In genomic region chr2:75964512-75964911, GRCm38 (mm10) we compare ENCODE assay signal across 8 mouse cellular contexts. TPM values are rescaled to one million over a fixed set of nuclear protein-coding genes. Genes with fewer than 3 reads are reported as not detected.
A peak's percentile ranks its signal among the peaks of the same experiment; 100 is the strongest.
DNase-seq lines count a peak whose midpoint lies in the region; ATAC-seq lines count a peak whose summit lies in the region.

No protein-coding gene starts in this region.

- H3K4me1 ChIP-seq in intestine, embryonic 15.5 days (replicated peaks) = peaks cover 22% of the 10 kb centered on the region
- H3K4me1 ChIP-seq in liver, embryonic 12.5 days = peaks cover 11% of the 10 kb centered on the region
- H3K4me1 ChIP-seq in stomach, embryonic 16.5 days (ENCODE audit: control insufficient read depth, insufficient read depth, low read length) = peaks cover 30% of the 10 kb centered on the region

- H3K36me3 ChIP-seq in intestine, embryonic 15.5 days = no peaks in the 10 kb centered on the region
- H3K36me3 ChIP-seq in liver, embryonic 12.5 days = no peaks in the 10 kb centered on the region
- H3K36me3 ChIP-seq in stomach, embryonic 16.5 days (ENCODE audit: control insufficient read depth, insufficient read depth, low read length) = no peaks in the 10 kb centered on the region

- 14% methylated on average over 14 of the region's 14 CpGs for WGBS in intestine, embryonic 15.5 days
- WGBS in liver, embryonic 12.5 days (ENCODE audit: insufficient replicate concordance) = 13% methylated on average over 14 of the region's 14 CpGs
- WGBS in stomach, embryonic 16.5 days = 12% methylated on average over 14 of the region's 14 CpGs

- no peaks in the 10 kb centered on the region for H3K27me3 ChIP-seq in intestine, embryonic 15.5 days (replicated peaks)
- H3K27me3 ChIP-seq in liver, embryonic 12.5 days (replicated peaks) = peaks cover under 1% of the 10 kb centered on the region; the same call in 1 of the 2 replicates
- H3K27me3 ChIP-seq in stomach, embryonic 16.5 days (ENCODE audit: control insufficient read depth, insufficient read depth, low read length) = no peaks in the 10 kb centered on the region

- H3K4me3 ChIP-seq in intestine, embryonic 15.5 days (replicated peaks) = 0 out of 2 replicates have a peak overlapping the region, but pooled peaks have one; percentile 3
- H3K4me3 ChIP-seq in liver, embryonic 12.5 days = peak overlapping the region; percentile 30
- peak overlapping the region; percentile 22 for H3K4me3 ChIP-seq in stomach, embryonic 16.5 days (replicated peaks; ENCODE audit: low read length)

- no peak overlapping the region for H3K27ac ChIP-seq in intestine, embryonic 15.5 days
- no peak overlapping the region for H3K27ac ChIP-seq in liver, embryonic 12.5 days
- peak overlapping the region; percentile 41; the same call in 1 of the 2 replicates for H3K27ac ChIP-seq in stomach, embryonic 16.5 days (ENCODE audit: low read length)

- H3K9me3 ChIP-seq in intestine, embryonic 15.5 days = no peaks in the 10 kb centered on the region
- H3K9me3 ChIP-seq in liver, embryonic 12.5 days (replicated peaks) = no peaks in the 10 kb centered on the region
- H3K9me3 ChIP-seq in stomach, embryonic 16.5 days (replicated peaks; ENCODE audit: control insufficient read depth, low read length) = no peaks in the 10 kb centered on the region

- H3K4me2 ChIP-seq in intestine, embryonic 15.5 days (replicated peaks) = peak overlapping the region; percentile 51
- peak overlapping the region; percentile 59 for H3K4me2 ChIP-seq in liver, embryonic 12.5 days
- H3K4me2 ChIP-seq in stomach, embryonic 16.5 days (ENCODE audit: low read depth, low read length) = peak overlapping the region; percentile 58

- H3K9ac ChIP-seq in intestine, embryonic 15.5 days = no peak overlapping the region
- H3K9ac ChIP-seq in liver, embryonic 12.5 days = no peak overlapping the region
- peak overlapping the region; percentile 31 for H3K9ac ChIP-seq in stomach, embryonic 16.5 days (ENCODE audit: low read length)

- ATAC-seq in granulocyte monocyte progenitor cell, adult 5-6 weeks (replicated peaks; ENCODE audit: poor library complexity, severe bottlenecking) = peak; percentile 83
- peak; percentile 54 for ATAC-seq in intestine, embryonic 15.5 days
- ATAC-seq in liver, embryonic 12.5 days = no peak
- peak; percentile 65 for ATAC-seq in stomach, embryonic 16.5 days (ENCODE audit: insufficient read depth, low FRiP score)

- DNase-seq in 416B (ENCODE audit: low read depth) = peak; percentile 93
- DNase-seq in adrenal gland, adult 18-20 months (ENCODE audit: low spot score in 2 of 2) = peak; percentile 65 to 70
- DNase-seq in embryo, embryonic 10 days (ENCODE audit: low spot score) = peak; percentile 84
- DNase-seq in monocyte, adult 2 months (ENCODE audit: low read depth in 1 of 2, low spot score in 2 of 2) = peak; percentile 12 to 30

RNA-seq across cellular contexts. Expression of gene Ttc30a2, which starts 13.5 kb away (rescaled TPM):
- total RNA-seq in adrenal gland, adult 18-20 months (2021) = under 1 TPM in 1 of 2 experiments, not detected in 1; 0.45 TPM
- not detected in 2 replicates for total RNA-seq in granulocyte monocyte progenitor cell, adult 5-6 weeks (2014; fragmentation: Nextera tagmentation)
- 0.30 TPM in 1 of 2 replicates, not detected in the other for total RNA-seq in granulocyte monocyte progenitor cell, adult 5-6 weeks (2017)
- 0.08 and 0.16 TPM in 2 replicates for polyA plus RNA-seq in intestine, embryonic 15.5 days (2015; fragmentation: Nextera tagmentation; extraction: Ambion mirVana)
- polyA plus RNA-seq in liver, embryonic 12.5 days (2016; fragmentation: Nextera tagmentation; extraction: Ambion mirVana) = 0.28 TPM in 1 of 2 replicates, not detected in the other
- 0.35 and 0.67 TPM in 2 replicates for polyA plus RNA-seq in stomach, embryonic 16.5 days (2015; fragmentation: Nextera tagmentation; extraction: Ambion mirVana)

RNA-seq across cellular contexts. Expression of gene Ttc30a1, which starts 17.3 kb away (rescaled TPM):
- total RNA-seq in adrenal gland, adult 18-20 months (2021) = 1 to 10 TPM; 2.0 to 2.1 TPM
- 0.73 and 0.98 TPM in 2 replicates for total RNA-seq in granulocyte monocyte progenitor cell, adult 5-6 weeks (2014; fragmentation: Nextera tagmentation)
- 4.1 and 4.5 TPM in 2 replicates for total RNA-seq in granulocyte monocyte progenitor cell, adult 5-6 weeks (2017)
- 5.8 TPM in 2 replicates for polyA plus RNA-seq in intestine, embryonic 15.5 days (2015; fragmentation: Nextera tagmentation; extraction: Ambion mirVana)
- 2.2 and 2.3 TPM in 2 replicates for polyA plus RNA-seq in liver, embryonic 12.5 days (2016; fragmentation: Nextera tagmentation; extraction: Ambion mirVana)
- 7.2 and 7.6 TPM in 2 replicates for polyA plus RNA-seq in stomach, embryonic 16.5 days (2015; fragmentation: Nextera tagmentation; extraction: Ambion mirVana)

RNA-seq across cellular contexts. Expression of gene Ttc30b, which starts 26.1 kb away (rescaled TPM):
- 10 to 100 TPM; 12.3 to 12.6 TPM for total RNA-seq in adrenal gland, adult 18-20 months (2021)
- total RNA-seq in granulocyte monocyte progenitor cell, adult 5-6 weeks (2014; fragmentation: Nextera tagmentation) = 1.1 and 1.4 TPM in 2 replicates
- total RNA-seq in granulocyte monocyte progenitor cell, adult 5-6 weeks (2017) = 1.8 and 3.1 TPM in 2 replicates
- polyA plus RNA-seq in intestine, embryonic 15.5 days (2015; fragmentation: Nextera tagmentation; extraction: Ambion mirVana) = 6.8 and 8.5 TPM in 2 replicates
- polyA plus RNA-seq in liver, embryonic 12.5 days (2016; fragmentation: Nextera tagmentation; extraction: Ambion mirVana) = 0.81 and 1.9 TPM in 2 replicates
- 12.3 and 13.7 TPM in 2 replicates for polyA plus RNA-seq in stomach, embryonic 16.5 days (2015; fragmentation: Nextera tagmentation; extraction: Ambion mirVana)

Comparison
In these comparisons a context has a peak if more than half of its experiments do, and no peak if none do; other contexts are left out.
1. DNase-seq: peak in every context shown above with its lines; median percentile 93 in 416B; 84 in embryo, embryonic 10 days; 68 in adrenal gland, adult 18-20 months; 21 in monocyte, adult 2 months.